Mouse (Mus musculus) C2C12 (cell line): ENCODE measurements around the gene Tbc1d21.

Experiments used
- CTCF ChIP-seq: IDR thresholded peaks from one replicate; pipeline ENCODE4 v1.5.1; 2011; ENCODE audit not compliant: control insufficient read depth, insufficient read depth, insufficient read length
- FOSL1 ChIP-seq: IDR thresholded peaks from one replicate; pipeline ENCODE4 v1.8.0; 2011; ENCODE audit warnings: mild to moderate bottlenecking, low read length; ENCODE audit not compliant: poor library complexity, insufficient read depth, severe bottlenecking
- MAX ChIP-seq: IDR thresholded peaks from one replicate; pipeline ENCODE4 v1.6.1; 2011; ENCODE audit warnings: mild to moderate bottlenecking, control low read depth
- USF1 ChIP-seq: IDR thresholded peaks from one replicate; pipeline ENCODE4 v1.6.1; 2011; ENCODE audit warnings: low read depth, mild to moderate bottlenecking, control low read depth, moderate library complexity

- TF ChIP-seq CTCF (no peak), FOSL1 (no peak), USF1 (no peak), MAX (no peak)
Observed at GRCm38 (mm10) chr9:58336650-58337281, 33.5 kb downstream of the Tbc1d21 start.
